9 mouse cellular contexts compared by ENCODE assay signal in genomic region chr5:106417210-106417609, GRCm38 (mm10). TPM values are rescaled to one million over a fixed set of nuclear protein-coding genes. Genes with fewer than 3 reads are reported as not detected.
DNase-seq lines count a peak whose midpoint lies in the region; ATAC-seq and TF ChIP-seq lines count a peak whose summit lies in the region.
"Had no signal": no experiment of that assay in that cellular context is flagged by ENCODE, and none has a peak within 500 bp of the region (broad histone marks: within the 10 kb centered on the region; RNA-seq: fewer than 3 reads in every experiment).

No protein-coding gene starts in this region.

- H3K27me3 ChIP-seq in MEL (ENCODE audit: control insufficient read depth in 1 of 2, insufficient read depth in 2 of 2, low read length in 2 of 2), result no peaks in the 10 kb centered on the region
- no peaks in the 10 kb centered on the region for H3K27me3 ChIP-seq in limb, embryonic 10.5 days (ENCODE audit: low read depth, poor library complexity, severe bottlenecking)
- H3K27me3 ChIP-seq: limb, embryonic 12.5 days had no signal

- no peaks in the 10 kb centered on the region for H3K36me3 ChIP-seq in MEL (ENCODE audit: control insufficient read depth in 1 of 2, insufficient read depth in 2 of 2, low read length in 2 of 2)
- H3K36me3 ChIP-seq in limb, embryonic 10.5 days, result no peaks in the 10 kb centered on the region
- H3K36me3 ChIP-seq: limb, embryonic 12.5 days had no signal

- no peak overlapping the region for H3K27ac ChIP-seq in left cerebral cortex, adult 2 months
- H3K27ac ChIP-seq in MEL (ENCODE audit: control insufficient read depth, low read depth, low read length), result no peak overlapping the region
- H3K27ac ChIP-seq in bone marrow macrophage, adult 2 months (ENCODE audit: insufficient read depth, low read depth, low read length), result no peak overlapping the region
- H3K27ac ChIP-seq in limb, embryonic 10.5 days, result no peak overlapping the region
- H3K27ac ChIP-seq: limb, embryonic 12.5 days had no signal

- TF ChIP-seq RAD21 in MEL (IDR thresholded peaks at IDR 0.05; ENCODE audit: low read depth, low read length), result no peak

- intact Hi-C loops in left cerebral cortex, adult 2 months (cut with DNase I), result no loop called here
- intact Hi-C loops in left cerebral cortex, postnatal 36 days (cut with DNase I), result no loop called here
- intact Hi-C loops in heart, postnatal 36 days (cut with DNase I), result no loop called here

- no peak overlapping the region for H3K9ac ChIP-seq in MEL (ENCODE audit: control insufficient read depth, low read depth, low read length, poor library complexity, severe bottlenecking)
- H3K9ac ChIP-seq: limb, embryonic 12.5 days had no signal

- no peak for ATAC-seq in erythroblast, adult 5-6 weeks (replicated peaks; ENCODE audit: low FRiP score, poor library complexity, severe bottlenecking)

- peak; percentile 37 for TF ChIP-seq CTCF in left cerebral cortex, adult 2 months (IDR thresholded peaks at IDR 0.05)
- peak in 2 of 3 experiments; percentile 2 to 10; a peak in 2 of 6 replicates for TF ChIP-seq CTCF in MEL (IDR thresholded peaks at IDR 0.05 in 2 of 3, conservative IDR thresholded peaks at IDR 0.05 in 1 of 3; ENCODE audit: control insufficient read depth in 1 of 3, insufficient read depth in 1 of 3, low read depth in 2 of 3, low read length in 3 of 3, poor library complexity in 1 of 3, severe bottlenecking in 1 of 3)
- TF ChIP-seq CTCF in bone marrow macrophage, adult 2 months (IDR thresholded peaks at IDR 0.05; ENCODE audit: low read depth, low read length), result peak; percentile 8; the same call in 1 of the 2 replicates

- no peaks in the 10 kb centered on the region for H3K4me1 ChIP-seq in MEL (ENCODE audit: control insufficient read depth in 1 of 2, insufficient read depth in 2 of 2, low read length in 2 of 2)
- no peaks in the 10 kb centered on the region for H3K4me1 ChIP-seq in bone marrow macrophage, adult 2 months (ENCODE audit: control insufficient read depth, insufficient read depth, low read length)
- H3K4me1 ChIP-seq in limb, embryonic 10.5 days, result 0 out of 2 replicates have a peak, but pooled peaks cover 3% of the 10 kb centered on the region
- H3K4me1 ChIP-seq: limb, embryonic 12.5 days had no signal

- 30% methylated on average over 7 of the region's 7 CpGs for WGBS in limb, embryonic 10.5 days

- DNase-seq in left cerebral cortex, adult 2 months (ENCODE audit: extremely low spot score in 1 of 2, low spot score in 2 of 2), result no peak
- DNase-seq in left cerebral cortex, postnatal 36 days (ENCODE audit: low spot score in 2 of 2), result no peak
- DNase-seq in MEL (ENCODE audit: low read depth, low spot score), result peak; percentile 1
- DNase-seq in limb, embryonic 10.5 days (ENCODE audit: low spot score), result peak; percentile 66
- DNase-seq in heart, postnatal 36 days, result no peak

- TF ChIP-seq EP300 in MEL (IDR thresholded peaks at IDR 0.05; ENCODE audit: low read depth in 1 of 2, low read length in 2 of 2), result no peak

- H3K9me3 ChIP-seq in MEL (replicated peaks; ENCODE audit: insufficient read depth, low read length), result no peaks in the 10 kb centered on the region
- H3K9me3 ChIP-seq in limb, embryonic 10.5 days (replicated peaks), result no peaks in the 10 kb centered on the region
- H3K9me3 ChIP-seq: limb, embryonic 12.5 days had no signal

- H3K79me2 ChIP-seq in MEL (ENCODE audit: control insufficient read depth, insufficient read depth, low read length, poor library complexity), result no peaks in the 10 kb centered on the region

- TF ChIP-seq POLR2A in MEL (IDR thresholded peaks at IDR 0.05; ENCODE audit: control insufficient read depth in 1 of 2, insufficient read depth in 1 of 2, low read depth in 1 of 2, low read length in 2 of 2, poor library complexity in 1 of 2), result no peak
- no peak for TF ChIP-seq POLR2A in bone marrow macrophage, adult 2 months (IDR thresholded peaks at IDR 0.05; ENCODE audit: borderline replicate concordance, low read depth, low read length)

- H3K4me3 ChIP-seq in left cerebral cortex, adult 2 months, result no peak overlapping the region
- H3K4me3 ChIP-seq in MEL (ENCODE audit: control insufficient read depth in 1 of 2, insufficient read depth in 1 of 2, low read depth in 2 of 2, low read length in 2 of 2), result no peak overlapping the region
- no peak overlapping the region for H3K4me3 ChIP-seq in bone marrow macrophage, adult 2 months (ENCODE audit: insufficient read depth, low read length)
- no peak overlapping the region for H3K4me3 ChIP-seq in limb, embryonic 10.5 days
- H3K4me3 ChIP-seq: limb, embryonic 12.5 days had no signal

TF ChIP-seq in MEL, 35 proteins besides CTCF, POLR2A, EP300 and RAD21:
- no peak for TF ChIP-seq ELF1 (IDR thresholded peaks at IDR 0.05; ENCODE audit: low read depth, low read length)
- no peak for TF ChIP-seq KAT2A (conservative IDR thresholded peaks at IDR 0.05; ENCODE audit: low read depth, low read length)
- TF ChIP-seq NRF1 (IDR thresholded peaks at IDR 0.05; ENCODE audit: insufficient read depth, low read depth, low read length, poor library complexity, severe bottlenecking), result no peak
- no peak for TF ChIP-seq GABPA (IDR thresholded peaks at IDR 0.05; ENCODE audit: low read depth, low read length)
- no peak for TF ChIP-seq MXI1 (IDR thresholded peaks at IDR 0.05; ENCODE audit: low read depth, low read length)
- no peak for TF ChIP-seq USF1 (IDR thresholded peaks at IDR 0.05; ENCODE audit: low read depth, low read length)
- TF ChIP-seq MEF2A (IDR thresholded peaks at IDR 0.05; ENCODE audit: extremely low read depth, insufficient replicate concordance, low read depth, low read length, poor library complexity, severe bottlenecking), result no peak
- no peak for TF ChIP-seq CHD1 (IDR thresholded peaks at IDR 0.05; ENCODE audit: low read depth, low read length)
- TF ChIP-seq ZC3H11A (IDR thresholded peaks at IDR 0.05; ENCODE audit: low read depth, low read length), result no peak
TF ChIP-seq in MEL: peak in this region for 0.

RNA-seq across cellular contexts. Expression of gene Barhl2, which starts 40.8 kb away (rescaled TPM):
- under 1 TPM; 0.82 to 0.95 TPM for total RNA-seq in left cerebral cortex, adult 2 months (2021)
- 1 to 10 TPM in 1 of 2 experiments, under 1 TPM in 1; 0.62 to 1.2 TPM for total RNA-seq in left cerebral cortex, postnatal 36 days (2021)
- not detected in 2 replicates for total RNA-seq in MEL (2012; rRNA removed)
- polyA plus RNA-seq in MEL (2012; ENCODE audit: insufficient read depth in 1 of 2, insufficient read length in 2 of 2, low read depth in 1 of 2, low replicate concordance in 2 of 2, missing spikeins in 1 of 2), result not detected
- polyA plus RNA-seq in bone marrow macrophage, adult 2 months (2012; ENCODE audit: insufficient read depth, insufficient read length, missing spikeins), result not detected in 2 replicates
- not detected in 2 replicates for polyA plus RNA-seq in limb, embryonic 10.5 days (2016; fragmentation: Nextera tagmentation; extraction: Ambion mirVana)
- total RNA-seq in erythroblast, adult 5-6 weeks (2015; ENCODE audit: low replicate concordance), result not detected in 2 replicates
- not detected in 2 replicates for total RNA-seq in erythroblast, adult 5-6 weeks (2017; ENCODE audit: low replicate concordance)
- not detected for total RNA-seq in heart, postnatal 36 days (2021)
- total RNA-seq: common myeloid progenitor, adult 5-6 weeks had no signal
- polyA plus RNA-seq: limb, embryonic 12.5 days had no signal

Comparison
In these comparisons a context has a peak if more than half of its experiments do, and no peak if none do; other contexts are left out.
1. DNase-seq: peak in MEL (single experiment) and limb, embryonic 10.5 days (single experiment); none in left cerebral cortex, adult 2 months (0 of 2), left cerebral cortex, postnatal 36 days (0 of 2) and heart, postnatal 36 days (0 of 2).
2. Peak in every context shown above with its lines, with median percentiles within 50 percentile points of each other: CTCF ChIP-seq.